Mouse (Mus musculus): ENCODE measurements at regions not wholly inside any gene's neighbourhood (a gene's known extent, or its start where the extent isn't known, plus 50 kb on each side); places are given as distances from the start of the nearest gene placed in this dataset.

GRCm38 (mm10) chr15:31120147-31120546, 104.0 kb upstream of the Dap start:
- no peak for TF ChIP-seq POLR2A (IDR thresholded peaks at IDR 0.05; ENCODE audit: control insufficient read depth, low read depth, low read length)
- no peak for TF ChIP-seq CTCF (IDR thresholded peaks at IDR 0.05; ENCODE audit: control insufficient read depth, insufficient read depth, insufficient replicate concordance, low read depth, low read length)
- H3K27me3 ChIP-seq (ENCODE audit: control insufficient read depth, insufficient read depth, low read length): no peaks in the 10 kb centered on the region
- no peaks in the 10 kb centered on the region for H3K36me3 ChIP-seq (ENCODE audit: control insufficient read depth, insufficient read depth, low read length)
- H3K27ac ChIP-seq (ENCODE audit: control insufficient read depth, insufficient read depth, low read depth, low read length): no peak overlapping the region
- H3K4me1 ChIP-seq (ENCODE audit: control insufficient read depth, insufficient read depth, low read length): no peaks in the 10 kb centered on the region
- no peak overlapping the region for H3K4me3 ChIP-seq (ENCODE audit: control insufficient read depth, low read depth, low read length)

GRCm38 (mm10) chr15:31125784-31126183, 98.3 kb upstream of the Dap start:
- Histone ChIP-seq H3K4me3 (ENCODE audit: control insufficient read depth, low read depth, low read length) (no peak overlapping the region), H3K4me1 (ENCODE audit: control insufficient read depth, insufficient read depth, low read length) (no peaks in the 10 kb centered on the region), H3K36me3 (ENCODE audit: control insufficient read depth, insufficient read depth, low read length) (no peaks in the 10 kb centered on the region), H3K27me3 (ENCODE audit: control insufficient read depth, insufficient read depth, low read length) (no peaks in the 10 kb centered on the region), H3K27ac (ENCODE audit: control insufficient read depth, insufficient read depth, low read depth, low read length) (no peak overlapping the region)
- TF ChIP-seq POLR2A (IDR thresholded peaks at IDR 0.05; ENCODE audit: control insufficient read depth, low read depth, low read length) (no peak), CTCF (IDR thresholded peaks at IDR 0.05; ENCODE audit: control insufficient read depth, insufficient read depth, insufficient replicate concordance, low read depth, low read length) (no peak)

- no peaks in the 10 kb centered on the region for H3K36me3 ChIP-seq (ENCODE audit: control insufficient read depth, insufficient read depth, low read length)
- H3K27ac ChIP-seq (ENCODE audit: control insufficient read depth, insufficient read depth, low read depth, low read length): no peak overlapping the region
- TF ChIP-seq POLR2A (IDR thresholded peaks at IDR 0.05; ENCODE audit: control insufficient read depth, low read depth, low read length) (no peak), CTCF (IDR thresholded peaks at IDR 0.05; ENCODE audit: control insufficient read depth, insufficient read depth, insufficient replicate concordance, low read depth, low read length) (no peak)
- no peak overlapping the region for H3K4me3 ChIP-seq (ENCODE audit: control insufficient read depth, low read depth, low read length)
- no peaks in the 10 kb centered on the region for H3K27me3 ChIP-seq (ENCODE audit: control insufficient read depth, insufficient read depth, low read length)
- no peaks in the 10 kb centered on the region for H3K4me1 ChIP-seq (ENCODE audit: control insufficient read depth, insufficient read depth, low read length)
Observed at GRCm38 (mm10) chr15:31126999-31127398, 97.1 kb upstream of the Dap start.

- Histone ChIP-seq H3K27ac (ENCODE audit: control insufficient read depth, insufficient read depth, low read depth, low read length) (no peak overlapping the region), H3K4me3 (ENCODE audit: control insufficient read depth, low read depth, low read length) (no peak overlapping the region), H3K4me1 (ENCODE audit: control insufficient read depth, insufficient read depth, low read length) (no peaks in the 10 kb centered on the region), H3K36me3 (ENCODE audit: control insufficient read depth, insufficient read depth, low read length) (no peaks in the 10 kb centered on the region), H3K27me3 (ENCODE audit: control insufficient read depth, insufficient read depth, low read length) (no peaks in the 10 kb centered on the region)
- TF ChIP-seq POLR2A (IDR thresholded peaks at IDR 0.05; ENCODE audit: control insufficient read depth, low read depth, low read length): no peak
- TF ChIP-seq CTCF (IDR thresholded peaks at IDR 0.05; ENCODE audit: control insufficient read depth, insufficient read depth, insufficient replicate concordance, low read depth, low read length): no peak
Observed at GRCm38 (mm10) chr15:31134891-31135290, 89.2 kb upstream of the Dap start.

DNA sequence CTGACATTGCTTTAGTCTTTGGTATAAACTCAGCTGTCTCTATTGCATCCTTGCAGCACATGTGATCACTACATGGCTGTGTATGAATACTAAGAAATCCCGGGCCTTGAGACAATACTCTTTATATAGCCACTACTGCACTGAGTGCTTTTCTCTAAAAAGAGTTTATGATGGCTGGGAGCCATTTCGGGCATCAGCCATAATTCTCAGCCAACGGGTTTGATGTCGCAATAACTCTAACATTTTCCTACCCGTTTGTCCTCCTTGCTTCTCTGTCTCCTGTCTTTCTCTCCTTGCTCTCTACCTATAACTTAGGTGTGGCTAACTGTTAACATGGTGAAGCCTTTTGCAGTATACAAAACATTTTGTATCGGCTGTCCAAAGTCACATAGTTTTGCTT, 85.5 kb upstream of the Dap start:
- TF ChIP-seq CTCF (IDR thresholded peaks at IDR 0.05; ENCODE audit: control insufficient read depth, insufficient read depth, insufficient replicate concordance, low read depth, low read length): no peak
- Histone ChIP-seq H3K4me1 (ENCODE audit: control insufficient read depth, insufficient read depth, low read length) (no peaks in the 10 kb centered on the region), H3K27me3 (ENCODE audit: control insufficient read depth, insufficient read depth, low read length) (no peaks in the 10 kb centered on the region), H3K27ac (ENCODE audit: control insufficient read depth, insufficient read depth, low read depth, low read length) (no peak overlapping the region), H3K36me3 (ENCODE audit: control insufficient read depth, insufficient read depth, low read length) (no peaks in the 10 kb centered on the region), H3K4me3 (ENCODE audit: control insufficient read depth, low read depth, low read length) (no peak overlapping the region)

DNA sequence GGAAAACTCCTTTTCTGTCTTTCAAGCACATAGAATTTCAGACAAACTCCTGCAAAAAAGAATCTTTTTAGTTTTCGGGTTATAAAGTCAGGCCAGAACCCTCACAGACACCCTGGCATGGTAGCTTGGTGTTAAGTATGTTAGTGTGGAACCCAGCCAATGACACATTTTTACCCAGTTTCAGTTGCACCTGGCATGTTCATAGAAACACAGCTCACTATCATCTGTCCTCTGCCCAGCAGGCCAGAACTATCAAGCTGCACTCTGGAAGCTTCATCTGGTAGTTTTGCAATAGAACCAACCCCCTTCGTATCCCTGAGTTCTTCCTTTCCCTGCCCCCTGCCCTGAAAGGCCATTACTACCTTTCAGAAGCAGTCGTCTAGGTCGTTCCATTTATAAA, 82.4 kb upstream of the Dap start:
- no peaks in the 10 kb centered on the region for H3K36me3 ChIP-seq (ENCODE audit: control insufficient read depth, insufficient read depth, low read length)
- H3K4me1 ChIP-seq (ENCODE audit: control insufficient read depth, insufficient read depth, low read length): no peaks in the 10 kb centered on the region
- peak overlapping the region; percentile 21; the same call in 1 of the 2 replicates for H3K27ac ChIP-seq (ENCODE audit: control insufficient read depth, insufficient read depth, low read depth, low read length)
- no peaks in the 10 kb centered on the region for H3K27me3 ChIP-seq (ENCODE audit: control insufficient read depth, insufficient read depth, low read length)
- TF ChIP-seq POLR2A (IDR thresholded peaks at IDR 0.05; ENCODE audit: control insufficient read depth, low read depth, low read length) (no peak), CTCF (IDR thresholded peaks at IDR 0.05; ENCODE audit: control insufficient read depth, insufficient read depth, insufficient replicate concordance, low read depth, low read length) (no peak)
- H3K4me3 ChIP-seq (ENCODE audit: control insufficient read depth, low read depth, low read length): no peak overlapping the region

GRCm38 (mm10) chr15:31148251-31149145, 75.6 kb upstream of the Dap start:
- H3K27ac ChIP-seq (ENCODE audit: control insufficient read depth, insufficient read depth, low read depth, low read length): no peak overlapping the region
- no peak for TF ChIP-seq POLR2A (IDR thresholded peaks at IDR 0.05; ENCODE audit: control insufficient read depth, low read depth, low read length)
- TF ChIP-seq CTCF (IDR thresholded peaks at IDR 0.05; ENCODE audit: control insufficient read depth, insufficient read depth, insufficient replicate concordance, low read depth, low read length): no peak

More at GRCm38 (mm10) chr15:31148251-31149145, 75.6 kb upstream of the Dap start:
- Histone ChIP-seq H3K36me3 (ENCODE audit: control insufficient read depth, insufficient read depth, low read length) (no peaks in the 10 kb centered on the region), H3K27me3 (ENCODE audit: control insufficient read depth, insufficient read depth, low read length) (no peaks in the 10 kb centered on the region), H3K4me3 (ENCODE audit: control insufficient read depth, low read depth, low read length) (no peak overlapping the region), H3K4me1 (ENCODE audit: control insufficient read depth, insufficient read depth, low read length) (no peaks in the 10 kb centered on the region)
